Mouse (Mus musculus) E14TG2a.4 (cell line): ENCODE data around the gene Klk1b4.

Experiments used
- CTCF ChIP-seq: conservative IDR thresholded peaks from 2 replicates; pipeline ENCODE4 v1.5.1; 2014; ENCODE audit warnings: low read length
- POU5F1 ChIP-seq: IDR thresholded peaks from 2 replicates; pipeline ENCODE4 v1.6.1; 2014; ENCODE audit warnings: low read length, borderline replicate concordance

DNA sequence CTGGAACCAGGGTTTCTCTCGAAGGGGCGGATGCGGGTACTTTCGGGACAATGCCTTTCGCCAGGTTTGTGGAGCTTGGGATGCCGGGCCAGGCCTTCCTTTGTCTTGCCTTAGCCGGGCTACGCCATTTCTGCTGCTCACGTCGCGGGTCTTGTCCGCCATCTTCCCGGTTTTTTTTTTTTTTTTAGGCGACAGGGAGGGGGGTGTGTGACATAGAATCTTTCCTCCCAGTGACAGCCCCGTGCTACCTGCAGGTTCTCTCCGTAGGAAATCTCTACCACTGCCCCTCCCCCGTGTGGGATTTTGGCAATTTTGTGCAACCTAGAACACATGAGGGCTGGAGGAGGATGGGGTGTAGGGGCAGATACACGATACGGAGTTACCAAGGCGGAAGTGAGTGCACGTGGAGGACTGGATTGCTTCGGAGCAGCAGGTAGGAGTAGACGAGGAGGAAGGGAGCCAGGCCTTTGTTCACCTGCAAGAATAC is 39.8 kb downstream of the Klk1b4 start:
- no peak for TF ChIP-seq CTCF
- TF ChIP-seq POU5F1 = no peak
